Mouse (Mus musculus) myocyte (in vitro differentiated cells): ENCODE results near the gene Ptprcap. TPM values are rescaled to one million over a fixed set of nuclear protein-coding genes. Genes with fewer than 3 reads are reported as not detected.

ENCODE experiments used
- H3K27me3 ChIP-seq: one replicate; pipeline ENCODE4 v1.6.1; 2011; ENCODE audit not compliant: control insufficient read depth, insufficient read depth, insufficient read length
- H3K36me3 ChIP-seq: one replicate; pipeline ENCODE4 v1.6.1; 2011; ENCODE audit not compliant: control insufficient read depth, insufficient read depth
- H3K4me2 ChIP-seq: one replicate; pipeline ENCODE4 v1.6.1; 2011; ENCODE audit warnings: low read depth, control low read depth
- H3K4me3 ChIP-seq: one replicate; pipeline ENCODE4 v1.5.1; 2011; ENCODE audit warnings: mild to moderate bottlenecking, control low read depth, moderate library complexity
- H3K79me2 ChIP-seq: one replicate; pipeline ENCODE4 v1.6.1; 2011; ENCODE audit not compliant: control insufficient read depth, insufficient read depth
- H3ac ChIP-seq: one replicate; pipeline ENCODE4 v1.6.1; 2011; ENCODE audit not compliant: control insufficient read depth, insufficient read length
- CEBPB ChIP-seq: IDR thresholded peaks from 2 replicates; pipeline ENCODE4 v1.6.1; 2011; ENCODE audit warnings: mild to moderate bottlenecking, moderate library complexity; ENCODE audit not compliant: poor library complexity, insufficient read depth, severe bottlenecking
- E2F4 ChIP-seq: IDR thresholded peaks from one replicate; pipeline ENCODE4 v1.6.1; 2011; ENCODE audit warnings: mild to moderate bottlenecking, control low read depth, moderate library complexity; ENCODE audit not compliant: insufficient read depth
- MAX ChIP-seq: IDR thresholded peaks from one replicate; pipeline ENCODE4 v1.6.1; 2011; ENCODE audit warnings: low read depth, mild to moderate bottlenecking, control low read depth
- MYOD1 ChIP-seq, 3 experiments: IDR thresholded peaks; one replicate each; pipeline ENCODE4 v1.6.1; 2011; ENCODE audit warnings: control low read depth in 2 of 3, low read depth in 2 of 3, mild to moderate bottlenecking in 2 of 3, moderate library complexity in 1 of 3; ENCODE audit not compliant: insufficient read length in 2 of 3, control insufficient read depth in 1 of 3
- MYOG ChIP-seq, 3 experiments: IDR thresholded peaks; one replicate each; pipeline ENCODE4 v1.6.1; 2011; ENCODE audit warnings: control low read depth in 2 of 3, low read depth in 2 of 3, mild to moderate bottlenecking in 2 of 3; ENCODE audit not compliant: insufficient read length in 2 of 3, control insufficient read depth in 1 of 3, insufficient read depth in 1 of 3
- POLR2A ChIP-seq: IDR thresholded peaks from one replicate; pipeline ENCODE4 v1.6.1; 2011; ENCODE audit warnings: low read depth, mild to moderate bottlenecking, control low read depth, moderate library complexity; ENCODE audit not compliant: insufficient read length
- POLR2AphosphoS2 ChIP-seq: IDR thresholded peaks from one replicate; pipeline ENCODE4 v1.6.1; 2011; ENCODE audit warnings: low read depth, control low read depth; ENCODE audit not compliant: insufficient read length
- REST ChIP-seq: IDR thresholded peaks from one replicate; pipeline ENCODE4 v1.6.1; 2011; ENCODE audit warnings: mild to moderate bottlenecking, control low read depth, moderate library complexity; ENCODE audit not compliant: insufficient read depth, insufficient read length
- SRF ChIP-seq: IDR thresholded peaks from one replicate; pipeline ENCODE4 v1.6.1; 2011; ENCODE audit warnings: low read depth; ENCODE audit not compliant: control insufficient read depth, insufficient read length
- TCF12 ChIP-seq: IDR thresholded peaks from one replicate; pipeline ENCODE4 v1.6.1; 2011; ENCODE audit warnings: mild to moderate bottlenecking, control low read depth; ENCODE audit not compliant: poor library complexity, insufficient read depth, severe bottlenecking
- TCF3 ChIP-seq: IDR thresholded peaks from one replicate; pipeline ENCODE4 v1.6.1; 2011; ENCODE audit warnings: low read depth, control low read depth; ENCODE audit not compliant: insufficient read length
- USF1 ChIP-seq: IDR thresholded peaks from one replicate; pipeline ENCODE4 v1.6.1; 2011; ENCODE audit warnings: low read depth, mild to moderate bottlenecking, control low read depth, moderate library complexity
- polyA plus RNA-seq: library from polyadenylated mRNA; unstranded; fragments of >200 nt; fragmentation: generic; extraction: Trizol; gene quantifications from one replicate; pipeline ENCODE4 v1.2.1, GENCODE M21; 2012; ENCODE audit warnings: missing spikeins

The Ptprcap gene
- polyA plus RNA-seq, 1 experiment, result 4.9 TPM

- Histone ChIP-seq H3K4me2 (peak overlapping the region; percentile 56), H3K79me2 (no peaks in the 10 kb centered on the region), H3K27me3 (no peaks in the 10 kb centered on the region), H3K36me3 (no peaks in the 10 kb centered on the region), H3ac (no peak overlapping the region), H3K4me3 (no peak overlapping the region)
- TF ChIP-seq MYOG (IDR thresholded peaks at IDR 0.05; ENCODE audit: control insufficient read depth in 1 of 3, insufficient read depth in 1 of 3, insufficient read length in 2 of 3, low read depth in 2 of 3), result peak in 1 of 3 experiments; percentile 71
- no peak for TF ChIP-seq TCF12
- no peak for TF ChIP-seq E2F4
- TF ChIP-seq POLR2AphosphoS2, result peak; percentile 44
- no peak for TF ChIP-seq SRF
- TF ChIP-seq MAX, result no peak
- no peak for TF ChIP-seq REST
- no peak for TF ChIP-seq CEBPB
- peak in 1 of 3 experiments; percentile 51 for TF ChIP-seq MYOD1 (IDR thresholded peaks at IDR 0.05; ENCODE audit: control insufficient read depth in 1 of 3, insufficient read length in 2 of 3, low read depth in 2 of 3)
- no peak for TF ChIP-seq USF1
- peak; percentile 27 for TF ChIP-seq POLR2A
- TF ChIP-seq TCF3, result no peak
Observed at GRCm38 (mm10) chr19:4171393-4172290, 18.2 kb downstream of the Ptprcap start.

GRCm38 (mm10) chr19:4172925-4173324, 19.5 kb downstream of the Ptprcap start:
- no peaks in the 10 kb centered on the region for H3K27me3 ChIP-seq
- no peak overlapping the region for H3ac ChIP-seq
- H3K4me3 ChIP-seq, result no peak overlapping the region
- H3K4me2 ChIP-seq, result no peak overlapping the region
- TF ChIP-seq POLR2A, result no peak
- TF ChIP-seq REST, result no peak
- no peak for TF ChIP-seq SRF
- no peak for TF ChIP-seq CEBPB
- no peaks in the 10 kb centered on the region for H3K36me3 ChIP-seq
- no peaks in the 10 kb centered on the region for H3K79me2 ChIP-seq

GRCm38 (mm10) chr19:4175368-4175947, 22.1 kb downstream of the Ptprcap start, which contains the start of gene Carns1:
TSS of gene Carns1 (minus strand) at chr19:4175479.
- Histone ChIP-seq H3K79me2 (no peaks in the 10 kb centered on the region), H3K4me2 (peak within 1 kb of the TSS; percentile 98), H3ac (peak within 1 kb of the TSS; percentile 16), H3K4me3 (peak within 1 kb of the TSS; percentile 27), H3K27me3 (no peaks in the 10 kb centered on the region), H3K36me3 (no peaks in the 10 kb centered on the region)
- TF ChIP-seq E2F4, result no peak
- TF ChIP-seq POLR2A, result peak; percentile 88
- peak in 2 of 3 experiments; percentile 60 to 86 for TF ChIP-seq MYOD1 (IDR thresholded peaks at IDR 0.05; ENCODE audit: control insufficient read depth in 1 of 3, insufficient read length in 2 of 3, low read depth in 2 of 3)
- no peak for TF ChIP-seq USF1
- TF ChIP-seq POLR2AphosphoS2, result peak; percentile 88
- peak in 1 of 3 experiments; percentile 83 for TF ChIP-seq MYOG (IDR thresholded peaks at IDR 0.05; ENCODE audit: control insufficient read depth in 1 of 3, insufficient read depth in 1 of 3, insufficient read length in 2 of 3, low read depth in 2 of 3)
- no peak for TF ChIP-seq REST

GRCm38 (mm10) chr19:4180411-4180810, 27.0 kb downstream of the Ptprcap start:
- no peak overlapping the region for H3K4me2 ChIP-seq
- no peak overlapping the region for H3K4me3 ChIP-seq
- no peaks in the 10 kb centered on the region for H3K79me2 ChIP-seq
- no peak overlapping the region for H3ac ChIP-seq
- H3K36me3 ChIP-seq, result no peaks in the 10 kb centered on the region
- no peaks in the 10 kb centered on the region for H3K27me3 ChIP-seq
- no peak for TF ChIP-seq SRF
- TF ChIP-seq REST, result no peak
- TF ChIP-seq CEBPB, result no peak
- no peak for TF ChIP-seq MAX
- no peak for TF ChIP-seq TCF3
- no peak for TF ChIP-seq MYOD1 (IDR thresholded peaks at IDR 0.05; ENCODE audit: control insufficient read depth in 1 of 3, insufficient read length in 2 of 3, low read depth in 2 of 3)
- no peak for TF ChIP-seq TCF12
- no peak for TF ChIP-seq POLR2AphosphoS2
- TF ChIP-seq MYOG (IDR thresholded peaks at IDR 0.05; ENCODE audit: control insufficient read depth in 1 of 3, insufficient read depth in 1 of 3, insufficient read length in 2 of 3, low read depth in 2 of 3), result no peak
- no peak for TF ChIP-seq E2F4
- TF ChIP-seq POLR2A, result no peak
- TF ChIP-seq USF1, result no peak

GRCm38 (mm10) chr19:4181892-4182291, 28.5 kb downstream of the Ptprcap start:
- H3ac ChIP-seq, result no peak overlapping the region
- H3K79me2 ChIP-seq, result no peaks in the 10 kb centered on the region

More at GRCm38 (mm10) chr19:4181892-4182291, 28.5 kb downstream of the Ptprcap start:
- no peak overlapping the region for H3K4me2 ChIP-seq
- no peaks in the 10 kb centered on the region for H3K36me3 ChIP-seq
- H3K4me3 ChIP-seq, result no peak overlapping the region
- TF ChIP-seq POLR2AphosphoS2 (no peak), POLR2A (no peak), TCF12 (no peak), REST (no peak), SRF (no peak), MYOD1 (IDR thresholded peaks at IDR 0.05; ENCODE audit: control insufficient read depth in 1 of 3, insufficient read length in 2 of 3, low read depth in 2 of 3) (no peak), CEBPB (no peak), MYOG (IDR thresholded peaks at IDR 0.05; ENCODE audit: control insufficient read depth in 1 of 3, insufficient read depth in 1 of 3, insufficient read length in 2 of 3, low read depth in 2 of 3) (no peak), TCF3 (no peak), E2F4 (no peak), USF1 (no peak), MAX (no peak)
- H3K27me3 ChIP-seq, result no peaks in the 10 kb centered on the region
